Mouse (Mus musculus) myocyte (in vitro differentiated cells): ENCODE results near the gene Dgkg. TPM values are rescaled to one million over a fixed set of nuclear protein-coding genes. Genes with fewer than 3 reads are reported as not detected.
A peak's percentile ranks its signal among the peaks of the same experiment; 100 is the strongest.

Experiments
- H3K27me3 ChIP-seq: one replicate; pipeline ENCODE4 v1.6.1; 2011; ENCODE audit not compliant: control insufficient read depth, insufficient read depth, insufficient read length
- H3K36me3 ChIP-seq: one replicate; pipeline ENCODE4 v1.6.1; 2011; ENCODE audit not compliant: control insufficient read depth, insufficient read depth
- H3K4me2 ChIP-seq: one replicate; pipeline ENCODE4 v1.6.1; 2011; ENCODE audit warnings: low read depth, control low read depth
- H3K4me3 ChIP-seq: one replicate; pipeline ENCODE4 v1.5.1; 2011; ENCODE audit warnings: mild to moderate bottlenecking, control low read depth, moderate library complexity
- H3K79me2 ChIP-seq: one replicate; pipeline ENCODE4 v1.6.1; 2011; ENCODE audit not compliant: control insufficient read depth, insufficient read depth
- H3ac ChIP-seq: one replicate; pipeline ENCODE4 v1.6.1; 2011; ENCODE audit not compliant: control insufficient read depth, insufficient read length
- CEBPB ChIP-seq: IDR thresholded peaks from 2 replicates; pipeline ENCODE4 v1.6.1; 2011; ENCODE audit warnings: mild to moderate bottlenecking, moderate library complexity; ENCODE audit not compliant: poor library complexity, insufficient read depth, severe bottlenecking
- E2F4 ChIP-seq: IDR thresholded peaks from one replicate; pipeline ENCODE4 v1.6.1; 2011; ENCODE audit warnings: mild to moderate bottlenecking, control low read depth, moderate library complexity; ENCODE audit not compliant: insufficient read depth
- MAX ChIP-seq: IDR thresholded peaks from one replicate; pipeline ENCODE4 v1.6.1; 2011; ENCODE audit warnings: low read depth, mild to moderate bottlenecking, control low read depth
- MYOD1 ChIP-seq, 3 experiments: IDR thresholded peaks; one replicate each; pipeline ENCODE4 v1.6.1; 2011; ENCODE audit warnings: control low read depth in 2 of 3, low read depth in 2 of 3, mild to moderate bottlenecking in 2 of 3, moderate library complexity in 1 of 3; ENCODE audit not compliant: insufficient read length in 2 of 3, control insufficient read depth in 1 of 3
- MYOG ChIP-seq, 3 experiments: IDR thresholded peaks; one replicate each; pipeline ENCODE4 v1.6.1; 2011; ENCODE audit warnings: control low read depth in 2 of 3, low read depth in 2 of 3, mild to moderate bottlenecking in 2 of 3; ENCODE audit not compliant: insufficient read length in 2 of 3, control insufficient read depth in 1 of 3, insufficient read depth in 1 of 3
- POLR2A ChIP-seq: IDR thresholded peaks from one replicate; pipeline ENCODE4 v1.6.1; 2011; ENCODE audit warnings: low read depth, mild to moderate bottlenecking, control low read depth, moderate library complexity; ENCODE audit not compliant: insufficient read length
- POLR2AphosphoS2 ChIP-seq: IDR thresholded peaks from one replicate; pipeline ENCODE4 v1.6.1; 2011; ENCODE audit warnings: low read depth, control low read depth; ENCODE audit not compliant: insufficient read length
- REST ChIP-seq: IDR thresholded peaks from one replicate; pipeline ENCODE4 v1.6.1; 2011; ENCODE audit warnings: mild to moderate bottlenecking, control low read depth, moderate library complexity; ENCODE audit not compliant: insufficient read depth, insufficient read length
- SRF ChIP-seq: IDR thresholded peaks from one replicate; pipeline ENCODE4 v1.6.1; 2011; ENCODE audit warnings: low read depth; ENCODE audit not compliant: control insufficient read depth, insufficient read length
- TCF12 ChIP-seq: IDR thresholded peaks from one replicate; pipeline ENCODE4 v1.6.1; 2011; ENCODE audit warnings: mild to moderate bottlenecking, control low read depth; ENCODE audit not compliant: poor library complexity, insufficient read depth, severe bottlenecking
- TCF3 ChIP-seq: IDR thresholded peaks from one replicate; pipeline ENCODE4 v1.6.1; 2011; ENCODE audit warnings: low read depth, control low read depth; ENCODE audit not compliant: insufficient read length
- USF1 ChIP-seq: IDR thresholded peaks from one replicate; pipeline ENCODE4 v1.6.1; 2011; ENCODE audit warnings: low read depth, mild to moderate bottlenecking, control low read depth, moderate library complexity
- polyA plus RNA-seq: library from polyadenylated mRNA; unstranded; fragments of >200 nt; fragmentation: generic; extraction: Trizol; gene quantifications from one replicate; pipeline ENCODE4 v1.2.1, GENCODE M21; 2012; ENCODE audit warnings: missing spikeins

Dgkg gene
- polyA plus RNA-seq, 1 experiment: 0.01 TPM

DNA sequence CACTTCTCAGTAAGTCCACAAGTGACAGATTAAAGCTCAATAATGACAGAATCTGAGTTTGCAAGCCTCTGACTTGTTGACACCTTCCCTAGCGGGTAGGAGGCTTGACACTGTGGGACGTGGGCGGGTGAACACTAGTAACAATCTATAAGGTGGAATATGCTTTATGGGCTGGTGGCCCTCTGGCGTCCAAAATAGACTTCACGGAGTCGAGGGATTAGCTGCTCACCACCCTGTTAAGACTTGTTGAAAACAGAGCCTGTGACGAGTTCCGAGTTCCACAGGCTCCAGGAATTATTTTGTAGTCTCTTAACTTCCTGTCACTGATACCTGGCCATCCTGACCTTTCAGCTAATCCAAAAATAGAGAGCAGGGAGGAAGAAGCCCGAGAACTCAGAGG is 104.7 kb downstream of the Dgkg start:
- no peak overlapping the region for H3K4me3 ChIP-seq
- peaks cover 7% of the 10 kb centered on the region for H3K27me3 ChIP-seq
- TF ChIP-seq POLR2A: no peak
- TF ChIP-seq USF1: no peak
- TF ChIP-seq POLR2AphosphoS2: no peak
- no peak for TF ChIP-seq TCF3
- TF ChIP-seq SRF: no peak
- TF ChIP-seq MYOG (IDR thresholded peaks at IDR 0.05; ENCODE audit: control insufficient read depth in 1 of 3, insufficient read depth in 1 of 3, insufficient read length in 2 of 3, low read depth in 2 of 3): no peak
- TF ChIP-seq MYOD1 (IDR thresholded peaks at IDR 0.05; ENCODE audit: control insufficient read depth in 1 of 3, insufficient read length in 2 of 3, low read depth in 2 of 3): no peak
- TF ChIP-seq MAX: no peak
- no peak for TF ChIP-seq E2F4
- no peak for TF ChIP-seq CEBPB
- no peak for TF ChIP-seq REST
- H3K79me2 ChIP-seq: no peaks in the 10 kb centered on the region
- no peak overlapping the region for H3K4me2 ChIP-seq
- no peaks in the 10 kb centered on the region for H3K36me3 ChIP-seq
- H3ac ChIP-seq: no peak overlapping the region

DNA sequence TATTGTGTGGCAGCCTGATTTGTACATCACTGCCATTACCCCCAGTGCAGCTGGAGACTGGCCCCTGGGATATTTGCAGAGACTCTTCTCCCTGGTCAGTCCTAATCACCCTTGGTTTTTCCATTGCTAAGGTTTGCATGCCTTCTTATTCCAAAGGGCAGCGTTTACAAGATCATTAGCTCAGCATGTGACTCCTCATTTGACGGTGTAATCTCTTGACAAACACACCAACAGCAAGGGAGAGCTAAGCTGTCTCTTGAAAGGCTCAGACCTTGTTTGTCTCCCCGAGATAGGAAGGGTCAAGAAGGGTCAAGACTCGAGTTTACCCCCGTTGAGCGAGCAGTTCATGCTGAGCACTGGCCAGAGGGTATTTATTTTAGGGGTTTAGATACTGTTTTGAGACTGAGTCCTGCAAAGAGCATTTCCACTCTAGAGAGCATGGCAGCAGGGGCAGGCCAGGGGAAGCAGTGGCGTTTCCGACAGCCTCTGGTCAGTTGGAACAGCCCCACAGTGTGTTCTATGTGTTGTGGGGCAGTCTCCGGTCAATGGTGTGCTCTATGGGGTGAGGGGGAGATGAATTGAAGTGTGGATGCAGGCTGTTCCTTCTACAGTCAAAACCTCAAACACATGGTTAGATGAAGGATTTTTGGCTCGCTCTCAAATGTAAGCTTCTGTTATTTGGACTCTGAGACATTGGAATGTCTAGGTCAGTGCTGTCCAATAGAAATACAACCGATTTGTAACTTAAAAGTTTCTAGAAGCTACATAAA is 105.6 kb downstream of the Dgkg start:
- no peak overlapping the region for H3K4me2 ChIP-seq

DNA sequence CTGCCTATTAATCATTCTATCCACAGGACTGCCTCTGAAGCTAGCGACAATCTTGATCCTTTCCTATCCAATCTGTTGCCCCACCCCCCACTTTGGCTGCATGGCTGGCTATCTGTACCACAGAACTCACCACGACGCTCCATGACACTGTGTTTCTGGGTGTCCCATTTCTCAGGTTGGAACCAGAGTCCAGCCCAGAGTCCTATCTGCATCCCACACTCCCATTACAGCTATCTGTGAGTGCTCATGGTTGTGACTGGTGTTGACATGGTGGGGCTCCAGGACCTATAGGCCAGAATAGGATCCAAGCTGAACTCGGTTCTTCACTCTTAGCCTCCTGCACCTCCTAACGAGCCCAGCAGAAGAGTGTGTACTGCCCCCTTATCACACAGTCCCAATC is 107.7 kb downstream of the Dgkg start:
- Histone ChIP-seq H3K4me3 (no peak overlapping the region), H3K4me2 (no peak overlapping the region), H3K79me2 (no peaks in the 10 kb centered on the region), H3K27me3 (peaks cover 7% of the 10 kb centered on the region), H3K36me3 (no peaks in the 10 kb centered on the region), H3ac (no peak overlapping the region)
- TF ChIP-seq CEBPB (no peak), POLR2A (no peak), POLR2AphosphoS2 (no peak), MYOD1 (IDR thresholded peaks at IDR 0.05; ENCODE audit: control insufficient read depth in 1 of 3, insufficient read length in 2 of 3, low read depth in 2 of 3) (no peak), REST (no peak), E2F4 (no peak), MAX (no peak), MYOG (IDR thresholded peaks at IDR 0.05; ENCODE audit: control insufficient read depth in 1 of 3, insufficient read depth in 1 of 3, insufficient read length in 2 of 3, low read depth in 2 of 3) (no peak), TCF3 (no peak), SRF (no peak), TCF12 (no peak)

More for the DNA sequence above, 105.6 kb downstream of the Dgkg start:
- H3K27me3 ChIP-seq: peaks cover 7% of the 10 kb centered on the region
- no peaks in the 10 kb centered on the region for H3K36me3 ChIP-seq
- TF ChIP-seq SRF (no peak), POLR2AphosphoS2 (no peak), USF1 (no peak), TCF12 (no peak), TCF3 (no peak), REST (no peak), CEBPB (no peak), E2F4 (no peak), MAX (no peak)
- no peak overlapping the region for H3ac ChIP-seq
- H3K4me3 ChIP-seq: no peak overlapping the region
- H3K79me2 ChIP-seq: no peaks in the 10 kb centered on the region

DNA sequence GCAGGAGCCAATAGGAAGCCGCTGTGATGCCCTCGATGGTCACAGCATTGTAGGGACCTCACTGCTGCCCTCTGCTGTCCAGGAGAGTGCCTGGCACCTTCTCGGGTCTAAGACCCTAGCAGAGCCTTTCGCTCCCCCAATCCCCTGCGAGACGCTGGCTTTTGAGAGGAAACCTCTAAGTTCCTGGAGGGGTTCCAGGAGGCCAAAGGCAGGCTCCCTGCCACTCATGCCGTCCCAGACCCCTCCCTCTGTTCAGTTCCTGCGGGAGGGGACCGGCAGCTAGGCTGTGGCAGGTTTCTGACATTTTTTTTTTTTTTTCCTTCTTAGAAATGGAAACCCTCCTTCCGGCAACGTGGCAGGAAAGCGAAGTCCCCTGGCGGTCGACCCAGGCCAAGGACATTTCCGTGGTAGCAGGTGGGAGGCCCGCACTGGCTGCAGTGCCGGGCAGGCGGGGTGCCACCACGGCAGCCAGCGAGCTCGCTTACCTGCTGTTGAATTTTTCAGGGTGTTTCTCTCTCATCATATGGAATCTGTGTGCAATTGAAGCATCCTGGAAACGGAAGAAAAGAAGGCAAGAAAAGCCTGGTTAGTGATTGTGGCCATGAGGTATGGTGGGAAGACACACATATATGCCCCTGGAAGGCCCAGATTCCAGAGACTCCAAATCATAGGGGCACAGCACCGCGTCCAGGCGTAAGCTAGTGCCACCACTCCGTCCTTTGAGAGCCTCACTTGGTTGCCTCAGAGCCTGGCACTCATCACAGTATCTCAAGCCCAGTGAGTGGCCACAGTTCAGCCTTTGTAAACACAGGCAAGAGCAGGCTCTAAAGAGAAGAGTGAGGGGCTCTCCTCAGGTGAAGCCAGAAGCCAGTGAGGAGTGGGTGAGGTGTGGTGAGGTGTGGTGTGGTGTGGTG is 108.6 kb downstream of the Dgkg start:
- Histone ChIP-seq H3K27me3 (peaks cover 7% of the 10 kb centered on the region), H3K79me2 (no peaks in the 10 kb centered on the region), H3K4me2 (peak overlapping the region; percentile 30), H3ac (no peak overlapping the region), H3K4me3 (no peak overlapping the region), H3K36me3 (no peaks in the 10 kb centered on the region)
- no peak for TF ChIP-seq CEBPB
- TF ChIP-seq TCF3: no peak
- no peak for TF ChIP-seq TCF12
- no peak for TF ChIP-seq MAX
- no peak for TF ChIP-seq MYOD1 (IDR thresholded peaks at IDR 0.05; ENCODE audit: control insufficient read depth in 1 of 3, insufficient read length in 2 of 3, low read depth in 2 of 3)
- no peak for TF ChIP-seq E2F4
- TF ChIP-seq POLR2AphosphoS2: no peak
- TF ChIP-seq MYOG (IDR thresholded peaks at IDR 0.05; ENCODE audit: control insufficient read depth in 1 of 3, insufficient read depth in 1 of 3, insufficient read length in 2 of 3, low read depth in 2 of 3): no peak
- no peak for TF ChIP-seq REST

- TF ChIP-seq TCF12: no peak
- no peak for TF ChIP-seq POLR2A
- no peak for TF ChIP-seq SRF
- no peak for TF ChIP-seq MAX
- TF ChIP-seq USF1: no peak
- no peak for TF ChIP-seq REST
- Histone ChIP-seq H3K4me3 (no peak overlapping the region), H3K27me3 (peaks cover 7% of the 10 kb centered on the region), H3K36me3 (no peaks in the 10 kb centered on the region), H3ac (no peak overlapping the region), H3K79me2 (no peaks in the 10 kb centered on the region), H3K4me2 (peak overlapping the region; percentile 30)
Observed at GRCm38 (mm10) chr16:22547741-22548140, 109.3 kb downstream of the Dgkg start.
